ENCODE assay signal across 7 mouse cellular contexts in genomic region chr9:36767203-36768143, GRCm38 (mm10). TPM values are rescaled to one million over a fixed set of nuclear protein-coding genes. Genes with fewer than 3 reads are reported as not detected.
A peak's percentile ranks its signal among the peaks of the same experiment; 100 is the strongest.
DNase-seq lines count a peak whose midpoint lies in the region; ATAC-seq lines count a peak whose summit lies in the region.

Stt3a (minus strand) TSS chr9:36767679.

- no peaks in the 10 kb centered on the region for H3K27me3 ChIP-seq in intestine, embryonic 16.5 days (replicated peaks; ENCODE audit: control insufficient read depth, insufficient read depth, low read length)
- H3K27me3 ChIP-seq in midbrain, embryonic 11.5 days (ENCODE audit: control insufficient read depth, insufficient read depth, low read length): no peaks in the 10 kb centered on the region

- H3K4me1 ChIP-seq in intestine, embryonic 16.5 days (ENCODE audit: control insufficient read depth, insufficient read depth, low read length): peaks cover 9% of the 10 kb centered on the region
- peaks cover 10% of the 10 kb centered on the region for H3K4me1 ChIP-seq in midbrain, embryonic 11.5 days (ENCODE audit: control insufficient read depth, insufficient read depth, low read length)

- peak; percentile 99 for DNase-seq in adrenal gland, adult 8-10 months
- DNase-seq in embryo, embryonic 9.5 days (ENCODE audit: extremely low spot score): peak; percentile 99
- DNase-seq in gastrocnemius, postnatal 4 days (ENCODE audit: low spot score in 2 of 2): peak; percentile 93 to 99
- DNase-seq in left cerebral cortex, postnatal 36 days (ENCODE audit: low spot score in 2 of 2): peak; percentile 99
- DNase-seq in midbrain, embryonic 11.5 days (ENCODE audit: low spot score, missing footprints): peak; percentile 99
- peak; percentile 100 for DNase-seq in skeletal muscle tissue, adult 2 months (ENCODE audit: low read depth, low spot score)

- peak; percentile 100 for ATAC-seq in intestine, embryonic 16.5 days
- ATAC-seq in midbrain, embryonic 11.5 days (ENCODE audit: low FRiP score): peak; percentile 100

- H3K4me2 ChIP-seq in intestine, embryonic 16.5 days (ENCODE audit: low read depth, low read length): peak within 1 kb of the TSS; percentile 60
- H3K4me2 ChIP-seq in midbrain, embryonic 11.5 days: peak within 1 kb of the TSS; percentile 88

- peak within 1 kb of the TSS; percentile 86 for H3K27ac ChIP-seq in intestine, embryonic 16.5 days (ENCODE audit: low read length)
- peak within 1 kb of the TSS; percentile 59 for H3K27ac ChIP-seq in midbrain, embryonic 11.5 days (ENCODE audit: low read depth, low read length)

- peaks cover 6% of the 10 kb centered on the region for H3K36me3 ChIP-seq in intestine, embryonic 16.5 days (ENCODE audit: control insufficient read depth, insufficient read depth, low read length)
- H3K36me3 ChIP-seq in midbrain, embryonic 11.5 days (ENCODE audit: control insufficient read depth, insufficient read depth, low read length): peaks cover 11% of the 10 kb centered on the region; the same call in 1 of the 2 replicates

- intact Hi-C loops in left cerebral cortex, postnatal 36 days (cut with DNase I): loop anchor here (5.0 kb wide), 1 partner anchor 40 kb away; the partner anchor contains the start of gene Chek1

- H3K4me3 ChIP-seq in intestine, embryonic 16.5 days (ENCODE audit: low read length): peak within 1 kb of the TSS; percentile 98
- peak within 1 kb of the TSS; percentile 84 for H3K4me3 ChIP-seq in midbrain, embryonic 11.5 days (ENCODE audit: low read depth, low read length)

- no peaks in the 10 kb centered on the region for H3K9me3 ChIP-seq in intestine, embryonic 16.5 days (ENCODE audit: control insufficient read depth, low read length)
- H3K9me3 ChIP-seq in midbrain, embryonic 11.5 days (ENCODE audit: control insufficient read depth, low read length): no peaks in the 10 kb centered on the region

- peak within 1 kb of the TSS; percentile 94 for H3K9ac ChIP-seq in intestine, embryonic 16.5 days (ENCODE audit: low read depth, low read length)
- H3K9ac ChIP-seq in midbrain, embryonic 11.5 days (ENCODE audit: low read length): peak within 1 kb of the TSS; percentile 87

- under 1% methylated on average over 60 of the region's 60 CpGs for WGBS in intestine, embryonic 16.5 days
- under 1% methylated on average over 60 of the region's 60 CpGs for WGBS in midbrain, embryonic 11.5 days

RNA-seq across cellular contexts. Expression of gene Stt3a, which starts in this region (rescaled TPM):
- 100 to 1,000 TPM; 245 to 300 (median 274) TPM for total RNA-seq in adrenal gland, adult 8-10 months (2022)
- 100 to 1,000 TPM; 137 to 144 TPM for total RNA-seq in gastrocnemius, postnatal 4 days (2021)
- 323 and 324 TPM in 2 replicates for polyA plus RNA-seq in intestine, embryonic 16.5 days (2015; fragmentation: Nextera tagmentation; extraction: Ambion mirVana)
- 10 to 100 TPM; 62.9 to 70.7 TPM for total RNA-seq in left cerebral cortex, postnatal 36 days (2021)
- 155 and 175 TPM in 2 replicates for polyA plus RNA-seq in midbrain, embryonic 11.5 days (2014; fragmentation: Nextera tagmentation; extraction: Ambion mirVana)

Comparison
In these comparisons a context has a peak if more than half of its experiments do, and no peak if none do; other contexts are left out.
1. Peak in every context shown above with its lines: DNase-seq, ATAC-seq, H3K4me3 ChIP-seq and H3K27ac ChIP-seq.